Mouse (Mus musculus): ENCODE measurements around the gene Tomm40l. TPM values are rescaled to one million over a fixed set of nuclear protein-coding genes. Genes with fewer than 3 reads are reported as not detected.

The Tomm40l gene
- polyA plus RNA-seq, 1 experiment from 2014 or later = 16.5 TPM

DNA sequence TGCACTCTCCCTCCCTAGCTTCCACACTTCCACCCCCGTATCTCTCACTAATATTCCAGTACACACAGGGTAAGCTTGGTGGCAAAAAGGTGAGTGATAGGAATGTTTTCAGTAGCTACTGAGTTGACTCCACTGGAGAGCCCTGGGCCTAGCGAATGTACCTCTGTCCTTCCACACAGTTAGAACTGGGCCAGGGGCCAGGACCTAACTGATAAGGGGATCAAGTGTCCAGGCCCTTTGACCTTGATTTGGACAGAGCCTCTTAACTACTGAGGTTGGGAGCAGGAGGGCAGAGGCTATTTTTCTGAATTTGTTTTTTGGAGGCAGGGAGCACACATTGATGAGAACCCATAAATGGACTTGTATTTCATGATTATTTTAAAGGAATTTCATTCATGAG lies 1.5 kb upstream of the Tomm40l start:
- 70% methylated on average over 2 of the region's 2 CpGs for WGBS
- Histone ChIP-seq H3K4me2 (replicated peaks; ENCODE audit: low read depth) (no peak overlapping the region), H3K9me3 (ENCODE audit: control insufficient read depth) (no peaks in the 10 kb centered on the region), H3K27ac (ENCODE audit: low read depth, low read length) (no peak overlapping the region), H3K4me1 (replicated peaks; ENCODE audit: control insufficient read depth, insufficient read depth, low read length) (peaks cover 10% of the 10 kb centered on the region), H3K9ac (ENCODE audit: low read depth, low read length) (no peak overlapping the region), H3K36me3 (ENCODE audit: control insufficient read depth, insufficient read depth) (peaks cover 18% of the 10 kb centered on the region), H3K4me3 (ENCODE audit: low read depth, low read length) (no peak overlapping the region), H3K27me3 (replicated peaks; ENCODE audit: control insufficient read depth, insufficient read depth, low read length) (no peaks in the 10 kb centered on the region)
- ATAC-seq = no peak
- TF ChIP-seq CTCF (IDR thresholded peaks at IDR 0.05; ENCODE audit: low read depth) = no peak

DNA sequence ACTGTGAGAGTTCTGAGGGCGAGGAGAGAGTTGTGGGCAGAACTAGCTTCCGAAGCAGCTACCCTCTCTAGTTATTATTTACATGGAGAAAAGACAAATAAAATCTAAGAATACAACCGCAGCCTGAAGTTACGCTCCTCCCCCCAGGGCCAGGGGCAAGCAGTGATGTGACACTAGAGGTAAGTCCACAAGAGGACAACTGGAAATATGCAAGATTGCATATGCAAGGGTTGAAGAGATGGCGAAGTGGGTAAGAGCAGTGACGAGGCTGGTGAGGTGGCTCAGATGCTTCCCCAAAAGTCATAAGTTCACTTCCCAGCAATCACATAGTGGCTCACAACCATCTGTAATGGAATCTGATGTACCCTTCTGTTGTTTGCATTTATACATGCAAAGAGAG lies 854 bp upstream of the Tomm40l start:
- H3K4me3 ChIP-seq (ENCODE audit: low read depth, low read length) = peak overlapping the region; percentile 27
- no peaks in the 10 kb centered on the region for H3K27me3 ChIP-seq (replicated peaks; ENCODE audit: control insufficient read depth, insufficient read depth, low read length)
- peak overlapping the region; percentile 78 for H3K27ac ChIP-seq (ENCODE audit: low read depth, low read length)
- no peak for TF ChIP-seq CTCF (IDR thresholded peaks at IDR 0.05; ENCODE audit: low read depth)
- no peaks in the 10 kb centered on the region for H3K9me3 ChIP-seq (ENCODE audit: control insufficient read depth)
- peaks cover 10% of the 10 kb centered on the region for H3K4me1 ChIP-seq (replicated peaks; ENCODE audit: control insufficient read depth, insufficient read depth, low read length)
- 71% methylated on average over 6 of the region's 6 CpGs for WGBS
- H3K36me3 ChIP-seq (ENCODE audit: control insufficient read depth, insufficient read depth) = peaks cover 24% of the 10 kb centered on the region
- H3K9ac ChIP-seq (ENCODE audit: low read depth, low read length) = 0 out of 2 replicates have a peak overlapping the region, but pooled peaks have one; percentile 32
- H3K4me2 ChIP-seq (replicated peaks; ENCODE audit: low read depth) = peak overlapping the region; percentile 58
- no peak for ATAC-seq

DNA sequence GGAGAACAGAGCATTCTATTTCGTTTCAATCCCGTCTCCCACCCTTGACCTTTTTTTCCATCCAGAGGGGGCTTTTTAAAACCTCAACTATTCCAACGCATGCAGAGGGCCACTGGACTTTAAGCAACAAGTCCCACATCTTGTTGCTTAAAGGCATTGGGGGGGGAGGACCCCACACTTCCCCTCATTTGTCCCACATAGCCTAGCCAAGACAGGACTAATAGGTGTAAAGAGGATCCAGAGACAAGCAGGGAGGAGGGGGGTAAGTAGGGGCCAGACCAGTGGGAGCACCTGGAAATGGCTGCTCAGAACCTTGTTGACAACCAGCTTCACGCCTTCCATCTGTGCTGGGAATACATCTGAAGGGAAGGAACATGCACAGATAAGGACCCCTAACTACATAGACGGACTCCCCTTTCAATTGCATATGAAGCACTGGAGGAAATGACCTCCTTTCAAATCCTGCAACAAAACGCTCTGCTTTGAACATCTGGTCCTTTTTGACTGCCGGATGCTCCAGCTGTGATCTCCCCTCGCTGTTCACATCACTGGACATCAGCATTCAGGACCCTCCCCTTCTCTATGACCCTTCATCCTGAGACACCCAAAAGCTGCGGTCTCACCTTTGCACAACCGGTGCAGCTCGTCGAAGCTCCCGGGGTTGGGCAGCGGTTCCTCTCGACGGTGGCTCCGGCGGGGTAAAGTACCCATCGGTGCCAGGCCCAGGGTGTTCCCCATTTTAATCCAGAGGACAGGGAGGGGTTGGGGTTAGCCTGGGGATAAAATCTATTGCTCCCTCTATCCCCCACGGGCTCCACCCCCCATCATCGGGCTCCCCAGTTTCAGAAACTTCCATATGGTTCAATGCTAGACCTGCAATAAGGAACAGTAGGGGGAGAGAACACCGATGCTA lies 777 bp downstream of the Tomm40l start:
- peaks cover 33% of the 10 kb centered on the region for H3K36me3 ChIP-seq (ENCODE audit: control insufficient read depth, insufficient read depth)
- H3K9me3 ChIP-seq (ENCODE audit: control insufficient read depth) = no peaks in the 10 kb centered on the region
- no peak for ATAC-seq
- peak overlapping the region; percentile 85 for H3K4me2 ChIP-seq (replicated peaks; ENCODE audit: low read depth)
- no peaks in the 10 kb centered on the region for H3K27me3 ChIP-seq (replicated peaks; ENCODE audit: control insufficient read depth, insufficient read depth, low read length)
- H3K4me1 ChIP-seq (replicated peaks; ENCODE audit: control insufficient read depth, insufficient read depth, low read length) = peaks cover 10% of the 10 kb centered on the region
- TF ChIP-seq CTCF (IDR thresholded peaks at IDR 0.05; ENCODE audit: low read depth) = no peak
- H3K4me3 ChIP-seq (ENCODE audit: low read depth, low read length) = peak overlapping the region; percentile 58
- H3K9ac ChIP-seq (ENCODE audit: low read depth, low read length) = peak overlapping the region; percentile 19; the same call in 1 of the 2 replicates
- 7% methylated on average over 22 of the region's 22 CpGs for WGBS
- no peak overlapping the region for H3K27ac ChIP-seq (ENCODE audit: low read depth, low read length)

DNA sequence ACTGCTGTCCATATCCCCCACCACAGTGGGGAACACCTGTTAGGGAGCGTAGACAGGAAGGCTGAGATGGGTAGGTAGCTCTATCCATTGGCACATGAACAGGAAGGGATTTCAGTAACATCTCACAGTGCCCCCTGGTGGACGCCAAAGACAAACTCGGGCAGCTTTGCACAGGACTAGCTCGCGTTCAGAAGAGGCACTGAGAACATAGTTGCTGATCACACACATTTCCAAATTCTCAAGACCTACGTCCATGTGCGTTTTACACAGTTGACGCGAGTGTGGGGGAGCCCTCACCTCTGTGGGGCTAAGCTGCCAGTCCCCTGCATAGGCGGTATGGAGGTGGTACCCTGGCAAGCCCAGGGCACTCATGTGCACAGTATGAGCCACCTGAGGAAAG lies 1.4 kb downstream of the Tomm40l start:
- Histone ChIP-seq H3K4me3 (ENCODE audit: low read depth, low read length) (no peak overlapping the region), H3K27me3 (replicated peaks; ENCODE audit: control insufficient read depth, insufficient read depth, low read length) (no peaks in the 10 kb centered on the region), H3K9ac (ENCODE audit: low read depth, low read length) (no peak overlapping the region), H3K27ac (ENCODE audit: low read depth, low read length) (no peak overlapping the region), H3K4me2 (replicated peaks; ENCODE audit: low read depth) (peak overlapping the region; percentile 85), H3K4me1 (replicated peaks; ENCODE audit: control insufficient read depth, insufficient read depth, low read length) (peaks cover 10% of the 10 kb centered on the region), H3K9me3 (ENCODE audit: control insufficient read depth) (no peaks in the 10 kb centered on the region), H3K36me3 (ENCODE audit: control insufficient read depth, insufficient read depth) (peaks cover 33% of the 10 kb centered on the region)
- 0 out of 2 replicates have a peak, but pooled peaks have one; percentile 19 for ATAC-seq
- TF ChIP-seq CTCF (IDR thresholded peaks at IDR 0.05; ENCODE audit: low read depth) = peak; percentile 93
- WGBS = 8% methylated on average over 10 of the region's 10 CpGs

DNA sequence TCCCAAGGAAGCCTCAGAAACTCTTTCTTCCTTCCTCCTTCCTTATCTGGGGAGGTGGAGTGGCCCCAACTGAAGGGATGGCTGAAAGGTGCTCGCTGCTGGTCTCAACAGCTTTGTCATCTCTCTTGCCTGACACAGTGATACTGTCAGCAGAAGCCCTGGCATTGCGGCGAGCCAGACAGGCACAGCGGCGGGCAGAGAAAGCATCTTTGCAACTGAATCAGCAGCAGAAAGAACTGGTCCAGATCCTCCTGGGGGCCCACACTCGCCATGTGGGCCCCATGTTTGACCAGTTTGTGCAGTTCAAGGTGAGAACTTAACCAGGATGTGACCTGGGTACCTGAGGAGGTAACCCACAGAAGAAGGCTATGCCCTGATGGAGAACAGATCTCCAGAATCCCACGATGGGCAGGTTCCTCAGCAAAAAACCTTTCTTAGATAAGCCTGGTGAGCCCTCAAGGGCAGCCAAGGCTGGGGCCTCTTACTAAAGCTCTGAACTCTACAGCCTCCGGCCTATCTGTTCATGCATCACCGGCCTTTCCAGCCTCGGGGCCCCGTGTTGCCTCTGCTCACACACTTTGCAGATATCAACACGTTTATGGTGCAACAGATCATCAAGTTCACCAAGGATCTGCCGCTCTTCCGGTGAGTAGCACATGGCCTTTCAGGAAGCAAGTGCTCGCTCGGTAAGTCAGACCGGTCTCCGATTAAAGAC lies 5.9 kb downstream of the Tomm40l start:
- Histone ChIP-seq H3K4me2 (replicated peaks; ENCODE audit: low read depth) (peak overlapping the region; percentile 13; the same call in 1 of the 2 replicates), H3K27me3 (replicated peaks; ENCODE audit: control insufficient read depth, insufficient read depth, low read length) (no peaks in the 10 kb centered on the region), H3K27ac (ENCODE audit: low read depth, low read length) (0 out of 2 replicates have a peak overlapping the region, but pooled peaks have one; percentile 60), H3K9me3 (ENCODE audit: control insufficient read depth) (no peaks in the 10 kb centered on the region), H3K9ac (ENCODE audit: low read depth, low read length) (no peak overlapping the region), H3K4me3 (ENCODE audit: low read depth, low read length) (no peak overlapping the region), H3K36me3 (ENCODE audit: control insufficient read depth, insufficient read depth) (peaks cover 33% of the 10 kb centered on the region), H3K4me1 (replicated peaks; ENCODE audit: control insufficient read depth, insufficient read depth, low read length) (peaks cover 7% of the 10 kb centered on the region)
- WGBS = 57% methylated on average over 18 of the region's 18 CpGs
- ATAC-seq = peak; percentile 35
- TF ChIP-seq CTCF (IDR thresholded peaks at IDR 0.05; ENCODE audit: low read depth) = no peak
